Mouse (Mus musculus) limb, embryonic 10.5 days (tissue): ENCODE results near the gene Zmym1. TPM values are rescaled to one million over a fixed set of nuclear protein-coding genes. Genes with fewer than 3 reads are reported as not detected.
"Not testable (repeated sequence)": the region's sequence is repeated elsewhere in the genome, so short reads cannot be mapped to it uniquely, and the experiment has no call there.

Experiments used
- DNase-seq: peaks from one replicate; pipeline ENCODE4 v3.0.0-alpha.2; 2017; ENCODE audit warnings: low spot score
- H3K27ac ChIP-seq: fragments of 300-500 bp; sonication (generic); 2 replicates; pipeline ENCODE4 v1.5.1; 2016; ENCODE audit warnings: mild to moderate bottlenecking
- H3K27me3 ChIP-seq: fragments of 300-500 bp; sonication (generic); 2 replicates; pipeline ENCODE4 v1.6.1; 2016; ENCODE audit warnings: low read depth, mild to moderate bottlenecking; ENCODE audit not compliant: poor library complexity, severe bottlenecking
- H3K36me3 ChIP-seq: fragments of 300-500 bp; sonication (generic); 2 replicates; pipeline ENCODE4 v1.6.1; 2016; ENCODE audit warnings: mild to moderate bottlenecking, moderate library complexity
- H3K4me1 ChIP-seq: fragments of 300-500 bp; sonication (generic); 2 replicates; pipeline ENCODE4 v1.6.1; 2016
- H3K4me3 ChIP-seq: fragments of 300-500 bp; sonication (generic); 2 replicates; pipeline ENCODE4 v1.5.1; 2016; ENCODE audit warnings: mild to moderate bottlenecking, moderate library complexity
- H3K9me3 ChIP-seq: fragments of 300-500 bp; sonication (generic); replicated peaks from 2 replicates; pipeline ENCODE4 v1.6.1; 2016; ENCODE audit warnings: mild to moderate bottlenecking
- WGBS: fragments of 180-500 bp; shearing (Covaris S2); methylation state at CpG from one replicate; pipeline ENCODE4 v1.1.7; 2016; 5-methylcytosine and 5-hydroxymethylcytosine counted together
- polyA plus RNA-seq: library from polyadenylated mRNA; unstranded; fragments of >200 nt; fragmentation: Nextera tagmentation; extraction: Ambion mirVana; gene quantifications from 2 replicates; pipeline ENCODE4 v1.2.1, GENCODE M21; 2016

Gene Zmym1
- polyA plus RNA-seq, result 34.8 and 35.3 TPM in 2 replicates

- Histone ChIP-seq H3K27me3 (no peaks in the 10 kb centered on the region), H3K4me3 (peak within 1 kb of the TSS; percentile 83), H3K36me3 (peaks cover 41% of the 10 kb centered on the region), H3K4me1 (no peaks in the 10 kb centered on the region), H3K9me3 (no peaks in the 10 kb centered on the region), H3K27ac (peak within 1 kb of the TSS; percentile 89)
- WGBS, result 1% methylated on average over 38 of the region's 38 CpGs
- DNase-seq, result peak; percentile 94
These were observed at the start of gene Zmym1 for GRCm38 (mm10) chr4:127060585-127061290. Gene Zmym1 (minus strand): TSS chr4:127061152.

- H3K4me1 ChIP-seq, result no peaks in the 10 kb centered on the region
- no peaks in the 10 kb centered on the region for H3K9me3 ChIP-seq
- H3K4me3 ChIP-seq, result no peak overlapping the region
- H3K27me3 ChIP-seq, result no peaks in the 10 kb centered on the region
- no peak for DNase-seq
- WGBS, result 76% methylated on average over 4 of the region's 4 CpGs
- no peak overlapping the region for H3K27ac ChIP-seq
- peaks cover 28% of the 10 kb centered on the region for H3K36me3 ChIP-seq
These were observed 49.6 kb upstream of the Zmym1 start for GRCm38 (mm10) chr4:127110570-127110969.

GRCm38 (mm10) chr4:127107566-127107965 lies 46.6 kb upstream of the Zmym1 start:
- no peak for DNase-seq
- no peaks in the 10 kb centered on the region for H3K27me3 ChIP-seq
- peaks cover 27% of the 10 kb centered on the region for H3K36me3 ChIP-seq
- H3K27ac ChIP-seq, result no peak overlapping the region
- no peak overlapping the region for H3K4me3 ChIP-seq
- no peaks in the 10 kb centered on the region for H3K9me3 ChIP-seq
- no peaks in the 10 kb centered on the region for H3K4me1 ChIP-seq
- 93% methylated on average over 4 of the region's 4 CpGs for WGBS

- not testable (repeated sequence) for DNase-seq, H3K27ac ChIP-seq
- 81% methylated on average over 2 of the region's 2 CpGs for WGBS
These were observed 38.6 kb upstream of the Zmym1 start for GRCm38 (mm10) chr4:127099552-127099951.

GRCm38 (mm10) chr4:127095090-127095489 lies 34.1 kb upstream of the Zmym1 start:
- Histone ChIP-seq H3K27ac (no peak overlapping the region), H3K4me3 (no peak overlapping the region), H3K27me3 (no peaks in the 10 kb centered on the region), H3K9me3 (no peaks in the 10 kb centered on the region), H3K4me1 (no peaks in the 10 kb centered on the region), H3K36me3 (peaks cover 25% of the 10 kb centered on the region)
- DNase-seq, result no peak
- 91% methylated on average over 4 of the region's 4 CpGs for WGBS

More at GRCm38 (mm10) chr4:127099552-127099951, 38.6 kb upstream of the Zmym1 start:
- H3K27me3 ChIP-seq, H3K4me1 ChIP-seq, H3K4me3 ChIP-seq, H3K9me3 ChIP-seq: not testable (repeated sequence)
- H3K36me3 ChIP-seq, result peaks cover 17% of the 10 kb centered on the region

GRCm38 (mm10) chr4:127091188-127091587 lies 30.2 kb upstream of the Zmym1 start:
- WGBS, result 92% methylated on average over 1 of the region's 1 CpGs
- no peak for DNase-seq
- no peaks in the 10 kb centered on the region for H3K27me3 ChIP-seq
- no peak overlapping the region for H3K27ac ChIP-seq
- no peak overlapping the region for H3K4me3 ChIP-seq
- H3K36me3 ChIP-seq, result peaks cover 44% of the 10 kb centered on the region
- H3K9me3 ChIP-seq, result no peaks in the 10 kb centered on the region
- no peaks in the 10 kb centered on the region for H3K4me1 ChIP-seq

- WGBS, result 97% methylated on average over 1 of the region's 1 CpGs
- Histone ChIP-seq H3K36me3 (peaks cover 24% of the 10 kb centered on the region), H3K4me1 (no peaks in the 10 kb centered on the region)
These were observed 24.8 kb upstream of the Zmym1 start for GRCm38 (mm10) chr4:127085761-127086160.

GRCm38 (mm10) chr4:127083131-127083530 lies 22.2 kb upstream of the Zmym1 start:
- 88% methylated on average over 2 of the region's 2 CpGs for WGBS
- DNase-seq, result no peak
- no peaks in the 10 kb centered on the region for H3K4me1 ChIP-seq
- no peak overlapping the region for H3K27ac ChIP-seq
- no peaks in the 10 kb centered on the region for H3K27me3 ChIP-seq
- H3K36me3 ChIP-seq, result peaks cover 2% of the 10 kb centered on the region; the same call in 1 of the 2 replicates
- no peak overlapping the region for H3K4me3 ChIP-seq
- H3K9me3 ChIP-seq, result no peaks in the 10 kb centered on the region

More at GRCm38 (mm10) chr4:127085761-127086160, 24.8 kb upstream of the Zmym1 start:
- no peak overlapping the region for H3K27ac ChIP-seq
- no peak for DNase-seq
- no peaks in the 10 kb centered on the region for H3K27me3 ChIP-seq
- H3K4me3 ChIP-seq, result no peak overlapping the region
- H3K9me3 ChIP-seq, result no peaks in the 10 kb centered on the region

- 0 out of 2 replicates have a peak, but pooled peaks cover 2% of the 10 kb centered on the region for H3K36me3 ChIP-seq
- H3K27ac ChIP-seq, result no peak overlapping the region
- DNase-seq, result no peak
- H3K9me3 ChIP-seq, result no peaks in the 10 kb centered on the region
- peaks cover 8% of the 10 kb centered on the region for H3K4me1 ChIP-seq
- WGBS, result 35% methylated on average over 1 of the region's 1 CpGs
- H3K4me3 ChIP-seq, result no peak overlapping the region
- no peaks in the 10 kb centered on the region for H3K27me3 ChIP-seq
These were observed 19.9 kb upstream of the Zmym1 start for GRCm38 (mm10) chr4:127080806-127081205.

- Histone ChIP-seq H3K27me3 (no peaks in the 10 kb centered on the region), H3K4me3 (peak within 1 kb of the TSS; percentile 69), H3K9me3 (no peaks in the 10 kb centered on the region), H3K36me3 (no peaks in the 10 kb centered on the region), H3K27ac (peak within 1 kb of the TSS; percentile 91), H3K4me1 (peaks cover 8% of the 10 kb centered on the region)
- peak; percentile 97 for DNase-seq
- under 1% methylated on average over 46 of the region's 46 CpGs for WGBS
These were observed 16.1 kb upstream of the Zmym1 start, which contains the start of gene Zmym6 for GRCm38 (mm10) chr4:127076875-127077548. Gene Zmym6 (plus strand): TSS chr4:127077383.

- Histone ChIP-seq H3K27ac (no peak overlapping the region), H3K27me3 (no peaks in the 10 kb centered on the region), H3K4me3 (no peak overlapping the region), H3K9me3 (no peaks in the 10 kb centered on the region), H3K4me1 (peaks cover 8% of the 10 kb centered on the region), H3K36me3 (no peaks in the 10 kb centered on the region)
- no peak for DNase-seq
- WGBS, result 69% methylated on average over 1 of the region's 1 CpGs
These were observed 14.0 kb upstream of the Zmym1 start for GRCm38 (mm10) chr4:127074915-127075314.

GRCm38 (mm10) chr4:127064051-127064450 lies 3.1 kb upstream of the Zmym1 start:
- WGBS, result 58% methylated on average over 1 of the region's 1 CpGs
- H3K36me3 ChIP-seq, result peaks cover 9% of the 10 kb centered on the region
- H3K27ac ChIP-seq, result no peak overlapping the region
- no peaks in the 10 kb centered on the region for H3K4me1 ChIP-seq
- no peaks in the 10 kb centered on the region for H3K9me3 ChIP-seq
- no peak overlapping the region for H3K4me3 ChIP-seq
- no peaks in the 10 kb centered on the region for H3K27me3 ChIP-seq
- no peak for DNase-seq

- WGBS, result 81% methylated on average over 7 of the region's 7 CpGs
- H3K27ac ChIP-seq, result no peak overlapping the region
- H3K36me3 ChIP-seq, result peaks cover 95% of the 10 kb centered on the region
- H3K4me1 ChIP-seq, result no peaks in the 10 kb centered on the region
- H3K9me3 ChIP-seq, result no peaks in the 10 kb centered on the region
- no peak for DNase-seq
- H3K27me3 ChIP-seq, result no peaks in the 10 kb centered on the region
- no peak overlapping the region for H3K4me3 ChIP-seq
These were observed 6.3 kb downstream of the Zmym1 start for GRCm38 (mm10) chr4:127054522-127055198.
